Mouse (Mus musculus): ENCODE measurements around the gene Arid5b.

Gene Arid5b

DNA sequence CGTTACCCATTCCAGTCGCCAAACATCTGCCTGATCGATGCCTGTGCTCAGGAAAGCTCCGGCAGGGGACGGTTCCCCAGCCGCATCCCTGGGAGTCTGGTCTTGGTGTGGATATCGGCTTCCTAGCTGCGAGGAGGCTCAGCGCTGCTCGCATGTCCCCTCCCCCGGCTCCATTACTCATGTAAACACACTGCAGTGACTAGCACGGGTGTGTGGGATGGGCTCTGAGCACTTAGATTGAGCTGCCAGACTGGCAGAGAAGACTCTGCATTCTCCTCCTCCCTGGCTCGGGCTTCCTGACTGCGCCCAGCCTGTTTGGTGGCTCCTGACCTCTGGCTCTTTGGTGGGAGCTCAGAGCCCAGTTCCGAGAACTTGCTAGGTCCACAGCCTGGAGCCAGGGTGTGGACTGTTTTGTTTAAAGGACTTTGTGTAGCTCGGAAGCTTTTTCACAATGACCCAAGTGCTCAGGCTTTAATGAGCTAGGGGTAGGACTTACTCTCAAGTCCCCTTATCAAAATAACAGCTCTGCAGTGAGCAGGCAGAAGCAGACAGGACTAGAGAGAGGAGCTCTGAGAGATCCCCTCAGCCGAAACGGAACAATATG lies 142.0 kb downstream of the Arid5b start:
- DNase-seq (ENCODE audit: low spot score in 2 of 2), result peak; percentile 66 to 84

GRCm38 (mm10) chr10:68136051-68136450 lies 142.5 kb downstream of the Arid5b start:
- DNase-seq (ENCODE audit: low spot score in 2 of 2), result no peak

GRCm38 (mm10) chr10:68135416-68135815 lies 143.1 kb downstream of the Arid5b start:
- DNase-seq (ENCODE audit: low spot score in 2 of 2), result no peak

- no peak for DNase-seq (ENCODE audit: low spot score in 2 of 2)
Observed at GRCm38 (mm10) chr10:68134549-68134948, 144.0 kb downstream of the Arid5b start.

- DNase-seq (ENCODE audit: low spot score in 2 of 2), result no peak
Observed at GRCm38 (mm10) chr10:68134071-68134470, 144.5 kb downstream of the Arid5b start.

DNA sequence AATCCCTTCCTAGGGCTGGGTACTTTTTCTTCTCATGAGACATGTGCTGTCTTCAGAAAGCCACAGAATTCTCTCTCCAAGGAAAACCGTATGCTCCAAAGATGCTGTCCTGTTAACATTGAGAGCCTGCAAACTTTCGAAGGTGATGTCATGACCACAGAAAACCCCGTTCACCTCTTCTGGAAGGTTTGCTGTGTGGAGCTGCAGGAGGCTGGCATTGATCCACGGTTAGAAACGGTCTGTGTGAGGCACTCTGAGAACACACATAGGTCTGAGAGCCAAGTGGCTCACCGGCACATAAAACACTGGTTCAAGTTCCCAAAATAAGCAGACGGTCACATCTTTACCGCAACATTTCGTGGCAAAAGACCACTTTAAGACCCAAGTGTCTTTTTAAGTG lies 145.9 kb downstream of the Arid5b start:
- no peak for DNase-seq (ENCODE audit: low spot score in 2 of 2)

DNA sequence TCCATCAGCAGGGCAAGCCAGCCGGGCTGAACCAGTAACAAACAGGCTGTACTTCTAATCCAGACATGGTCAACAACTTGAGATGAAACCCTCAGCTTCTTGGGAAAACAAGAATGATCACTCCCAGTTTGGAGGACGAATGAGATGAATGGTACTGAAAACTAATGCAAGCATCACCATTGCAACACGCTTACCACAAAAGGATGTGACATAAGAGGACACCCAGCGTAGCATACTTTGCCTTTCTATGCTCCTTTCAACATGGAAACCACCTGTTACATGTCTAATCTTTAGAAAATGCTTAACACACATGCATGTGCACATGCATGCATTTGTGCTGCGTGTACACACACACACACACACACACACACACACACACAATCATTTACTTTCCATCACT lies 146.4 kb downstream of the Arid5b start:
- DNase-seq (ENCODE audit: low spot score in 2 of 2), result no peak

DNA sequence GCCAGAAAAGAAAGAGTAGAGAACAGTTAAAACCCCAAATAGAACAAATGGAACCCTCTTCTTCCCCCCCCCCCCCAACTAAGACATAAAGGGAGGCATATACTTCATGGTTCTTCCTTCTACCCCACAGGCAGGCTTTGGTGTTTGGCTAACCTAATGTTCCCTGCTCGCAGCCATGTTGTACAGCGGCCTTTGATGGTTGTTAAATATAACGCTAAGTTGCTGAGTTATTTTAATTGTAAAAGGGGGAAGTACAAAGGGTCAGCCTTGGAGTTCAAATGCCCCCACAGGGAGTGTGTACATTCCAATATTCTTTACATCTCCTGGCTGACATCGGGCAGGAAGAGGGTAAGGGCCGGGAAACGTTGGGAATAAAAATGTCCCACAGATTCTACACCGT lies 148.9 kb downstream of the Arid5b start:
- DNase-seq (ENCODE audit: low spot score in 2 of 2), result no peak

DNA sequence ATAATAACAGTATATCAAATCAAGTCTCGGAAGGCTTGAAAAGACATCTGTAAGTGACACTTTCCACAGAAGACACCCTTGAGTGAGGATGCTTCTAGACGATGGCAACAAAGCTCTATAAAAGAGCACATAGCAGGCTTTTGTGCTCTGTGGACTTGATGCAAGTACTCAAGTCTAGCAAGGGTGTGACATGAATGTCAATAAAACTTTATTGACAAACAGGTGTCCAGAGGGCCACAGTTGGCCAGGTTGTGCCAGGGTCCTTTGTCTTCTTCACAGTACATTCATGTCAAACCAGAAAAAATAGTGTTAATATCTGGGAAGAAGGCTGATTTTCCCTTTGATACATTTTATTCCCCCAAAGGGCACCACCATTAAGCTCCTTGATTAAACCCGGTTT lies 149.5 kb downstream of the Arid5b start:
- no peak for DNase-seq (ENCODE audit: low spot score in 2 of 2)

- DNase-seq (ENCODE audit: low spot score in 2 of 2), result no peak
Observed at GRCm38 (mm10) chr10:68128441-68128848, 150.1 kb downstream of the Arid5b start.

GRCm38 (mm10) chr10:68127604-68128256 lies 150.8 kb downstream of the Arid5b start:
- no peak for DNase-seq (ENCODE audit: low spot score in 2 of 2)

DNA sequence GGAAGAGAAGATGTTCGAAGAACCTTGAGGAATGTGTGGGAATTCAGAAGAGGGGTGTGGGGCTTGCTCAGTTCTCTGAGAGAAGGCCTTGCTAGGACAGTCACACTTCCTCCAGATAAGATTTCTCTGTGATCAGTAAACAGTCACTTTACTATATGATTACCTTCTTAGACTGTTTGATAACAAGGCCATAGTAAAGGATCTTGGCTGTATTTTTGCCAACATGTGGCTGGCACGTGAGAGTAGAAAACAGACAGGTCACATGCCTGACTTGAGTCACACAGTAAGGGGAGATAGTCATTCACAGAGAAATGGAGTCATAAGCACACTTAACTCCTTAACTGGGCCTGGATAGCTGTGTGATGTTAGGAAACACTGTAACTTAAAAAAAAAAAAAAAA lies 151.4 kb downstream of the Arid5b start:
- no peak for DNase-seq (ENCODE audit: low spot score in 2 of 2)

DNA sequence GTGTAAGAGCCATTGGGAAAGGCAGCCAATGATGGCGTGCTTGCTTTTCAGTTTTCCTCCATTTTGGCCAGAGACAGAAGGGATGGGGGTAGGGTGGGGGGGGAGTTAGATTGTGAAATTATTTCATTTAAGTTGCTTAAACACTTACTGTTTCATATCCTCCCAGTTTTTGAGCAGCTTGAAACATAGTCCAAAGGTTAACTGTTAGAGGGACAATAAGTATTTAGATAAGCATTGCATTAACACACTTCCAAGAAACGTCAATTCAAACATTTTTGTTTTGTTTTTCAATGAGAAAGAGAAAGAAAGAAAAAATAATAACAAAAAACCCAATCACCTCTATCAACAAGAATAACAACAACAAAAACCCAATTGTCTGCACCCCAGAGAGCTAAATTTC lies 152.0 kb downstream of the Arid5b start:
- no peak for DNase-seq (ENCODE audit: low spot score in 2 of 2)

GRCm38 (mm10) chr10:68125919-68126550 lies 152.5 kb downstream of the Arid5b start:
- DNase-seq (ENCODE audit: low spot score in 2 of 2), result no peak

DNA sequence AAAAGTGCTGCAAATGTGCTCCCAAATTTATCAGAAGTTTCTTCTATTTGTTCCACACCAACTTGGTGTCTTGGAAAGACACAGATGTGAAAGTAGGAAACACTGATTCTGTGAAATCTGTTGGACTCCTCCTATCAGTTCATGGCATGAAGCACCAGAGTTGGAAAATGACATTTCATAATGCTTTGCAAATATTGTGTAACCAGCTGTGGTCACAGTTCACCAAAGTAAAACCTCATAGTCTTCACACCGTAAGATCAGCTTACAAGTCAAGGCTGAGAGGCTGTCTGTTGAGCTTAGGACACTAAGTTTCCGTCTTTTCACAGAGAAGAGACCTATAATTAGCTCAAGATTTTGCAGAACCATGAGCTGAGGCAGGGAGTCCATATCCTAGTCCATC lies 153.6 kb downstream of the Arid5b start:
- no peak for DNase-seq (ENCODE audit: low spot score in 2 of 2)

DNA sequence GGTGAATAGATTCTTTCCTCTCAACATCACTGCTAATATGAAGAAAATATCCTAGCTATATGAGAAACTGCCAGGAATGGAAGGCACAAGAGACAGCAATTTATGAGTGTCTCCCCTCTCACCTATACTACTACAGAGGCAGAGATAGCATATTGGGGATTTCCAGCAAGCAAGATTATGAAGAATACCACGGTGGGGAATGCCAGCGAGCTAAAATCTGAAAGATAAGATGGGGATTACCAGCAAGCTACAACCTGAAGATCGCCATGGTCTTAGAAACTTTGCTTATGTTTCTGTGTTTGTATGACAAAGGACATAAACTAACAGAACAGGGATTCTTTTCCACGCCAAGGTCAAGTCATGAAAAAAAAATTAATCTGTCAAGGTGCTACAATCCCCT lies 155.1 kb downstream of the Arid5b start:
- no peak for DNase-seq (ENCODE audit: low spot score in 2 of 2)

DNA sequence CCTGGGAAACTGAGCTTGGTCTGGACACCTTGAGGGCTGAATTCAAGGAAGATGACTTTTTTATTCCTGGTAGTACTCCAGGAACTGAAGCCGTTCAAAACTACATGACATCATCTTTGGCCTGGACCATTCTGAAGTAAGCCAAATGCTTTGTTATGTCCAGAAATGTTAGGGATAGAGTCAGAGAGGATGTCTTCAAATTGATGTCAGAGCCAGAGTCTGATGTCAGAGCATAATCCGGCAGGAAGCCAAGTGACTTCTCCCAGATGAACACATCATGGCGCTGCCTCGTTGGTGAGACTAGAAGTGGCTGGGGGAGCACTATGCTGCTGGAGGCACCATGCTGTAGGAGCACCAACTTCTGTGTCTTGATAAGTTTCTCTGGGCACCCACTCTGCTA lies 156.6 kb downstream of the Arid5b start:
- peak in 1 of 2 experiments; percentile 43 for DNase-seq (ENCODE audit: low spot score in 2 of 2)

DNA sequence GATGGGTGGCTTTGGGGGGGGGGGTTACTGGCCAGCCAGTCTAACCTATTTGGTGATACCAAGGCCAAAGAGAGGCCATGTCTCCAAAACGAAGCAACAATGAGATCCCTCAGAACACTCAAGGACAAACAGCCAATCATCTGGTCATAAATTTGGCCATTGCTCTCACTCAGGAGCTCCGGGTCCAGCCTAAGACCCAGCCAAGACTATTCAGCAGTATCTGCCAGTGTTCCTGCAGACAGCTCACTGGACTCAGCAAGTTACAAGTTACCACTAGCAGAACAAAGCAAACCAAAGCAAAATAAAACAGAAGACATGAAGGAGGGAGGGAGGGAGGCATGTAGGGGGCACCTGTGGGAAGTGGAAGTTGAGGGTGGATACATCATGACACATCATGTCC lies 157.3 kb downstream of the Arid5b start:
- DNase-seq (ENCODE audit: low spot score in 2 of 2), result no peak

DNA sequence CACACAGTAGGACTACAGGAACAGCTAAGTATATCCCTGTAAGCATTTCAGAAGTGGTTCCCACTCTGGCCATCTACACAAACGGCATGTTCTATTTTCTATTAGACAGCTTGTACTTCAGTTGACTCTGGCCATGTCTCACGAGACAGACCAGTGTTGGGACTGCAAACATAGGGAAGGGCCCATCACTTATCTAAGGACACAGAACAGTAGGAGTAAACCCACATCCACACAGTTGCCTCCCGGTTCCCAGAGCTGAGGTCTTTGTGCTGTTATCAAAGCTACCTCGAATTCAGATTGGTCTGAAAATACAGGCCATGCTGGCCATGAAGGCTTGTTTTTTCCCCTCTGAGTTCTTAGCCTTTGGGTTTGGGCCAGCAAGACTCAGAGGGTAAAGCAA lies 158.5 kb downstream of the Arid5b start:
- no peak for DNase-seq (ENCODE audit: low spot score in 2 of 2)

DNA sequence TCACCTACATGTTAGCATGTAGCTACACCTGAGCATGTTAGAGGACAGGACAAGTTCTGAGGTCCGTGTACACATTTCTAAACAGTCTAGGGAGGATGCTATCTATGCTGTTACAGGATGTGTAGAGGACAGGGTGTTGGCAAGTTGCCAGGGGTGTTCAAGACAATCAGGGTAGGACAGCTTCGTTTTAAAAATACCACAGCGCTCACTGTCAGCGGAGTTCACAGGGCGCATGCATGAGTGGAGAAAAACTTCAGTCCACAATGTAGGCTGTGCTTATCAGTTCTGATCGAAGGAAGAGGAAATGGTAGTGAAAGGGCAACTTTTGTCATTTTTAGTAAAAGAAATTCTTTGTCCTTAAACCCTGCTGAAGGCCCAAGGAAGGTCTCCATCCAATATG lies 159.3 kb downstream of the Arid5b start:
- no peak for DNase-seq (ENCODE audit: low spot score in 2 of 2)

DNA sequence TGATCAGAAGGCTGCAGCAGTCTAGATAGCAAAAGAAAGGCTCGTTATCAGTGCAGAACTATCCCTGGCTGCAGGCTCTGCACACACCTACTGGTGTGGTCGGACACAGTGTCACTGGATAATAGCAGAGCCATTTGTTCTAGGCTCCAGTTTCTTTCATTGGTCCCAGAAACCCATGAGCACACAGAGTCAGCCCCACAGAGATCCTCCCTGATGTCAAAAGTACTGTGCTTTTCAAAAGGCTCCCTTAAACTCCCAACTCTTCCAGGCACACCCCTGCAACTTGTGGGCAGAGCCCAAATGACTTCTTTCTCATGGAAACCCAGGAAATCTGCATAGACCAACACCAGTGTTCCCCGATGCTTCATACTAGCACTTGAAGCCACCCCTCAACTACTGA lies 163.6 kb downstream of the Arid5b start:
- DNase-seq (ENCODE audit: low spot score in 2 of 2), result no peak

DNA sequence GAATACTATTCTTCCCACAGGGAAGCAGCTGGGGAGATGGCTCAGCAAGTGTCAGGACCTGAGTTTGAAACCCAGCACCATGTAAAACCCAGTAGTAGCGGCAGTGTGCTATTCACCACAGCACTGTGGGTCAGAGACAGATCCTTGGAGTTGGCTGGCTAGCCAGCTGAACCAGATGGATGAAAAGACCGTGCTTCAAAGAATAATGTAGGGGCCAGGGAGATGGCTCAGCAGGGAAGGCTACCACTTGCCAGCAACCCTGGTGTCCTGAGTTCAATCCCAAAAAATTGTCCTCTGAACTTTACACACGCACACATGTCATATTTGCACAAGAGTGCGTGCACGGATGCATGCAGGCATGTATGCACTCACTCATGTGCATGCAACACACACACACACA lies 164.9 kb downstream of the Arid5b start:
- no peak for DNase-seq (ENCODE audit: low spot score in 2 of 2)

DNA sequence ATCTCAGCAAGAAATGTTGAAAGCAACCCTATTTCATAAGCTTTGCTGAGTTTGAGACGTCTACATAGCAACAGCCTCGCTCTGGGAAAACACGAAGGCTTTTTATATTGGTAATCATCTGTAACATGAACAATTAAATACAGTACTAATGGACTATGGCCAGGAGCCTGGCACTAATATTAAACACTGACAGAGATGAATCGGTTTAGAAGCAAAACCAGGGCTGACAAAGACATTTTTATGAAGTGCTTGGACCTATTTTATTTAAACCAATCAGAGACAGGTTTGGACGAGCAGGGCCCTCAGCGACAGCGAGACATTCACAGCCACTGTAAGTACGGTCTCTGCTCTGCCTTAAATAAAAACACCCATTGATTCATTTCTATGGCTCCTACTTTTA lies 165.6 kb downstream of the Arid5b start:
- no peak for DNase-seq (ENCODE audit: low spot score in 2 of 2)
